Mouse (Mus musculus): Measurements from ENCODE around the gene Vmn2r61.

Gene Vmn2r61

DNA sequence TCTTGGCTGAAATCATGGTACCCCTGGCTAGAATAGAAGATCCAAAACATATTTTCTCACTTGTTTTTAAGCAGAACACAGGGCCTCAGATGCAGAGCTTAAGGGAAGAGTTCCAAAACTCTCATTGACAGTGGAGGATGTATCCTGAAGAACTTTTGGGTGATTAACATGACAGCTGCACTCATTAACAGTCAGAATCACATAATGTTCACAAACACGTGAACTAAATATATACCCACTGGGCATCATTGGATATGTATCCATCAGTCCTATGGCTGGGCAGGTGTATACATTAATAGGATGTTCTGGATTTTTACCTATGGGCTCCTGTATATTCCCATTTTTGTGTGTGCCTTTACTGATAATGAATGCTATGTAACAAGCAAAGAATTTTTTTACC lies at the start of gene Vmn2r61:
Gene Vmn2r61, plus strand, starts transcription at position 301 of the 400 bp plus-strand sequence.
- DNase-seq (ENCODE audit: extremely low read depth, insufficient read length, low spot score): no peak

Data from 3134 (cell line).